Mouse (Mus musculus): ENCODE results near the gene Nfe2.

Nfe2 gene

GRCm38 (mm10) chr15:103257790-103258728 lies at the start of gene Nfe2:
Gene Nfe2, minus strand, starts transcription at chr15:103258403.
- DNase-seq (ENCODE audit: low spot score), result no peak

- peak; percentile 99 for DNase-seq (ENCODE audit: low spot score)
Observed at GRCm38 (mm10) chr15:103307125-103307524, 48.9 kb upstream of the Nfe2 start.

- no peak for DNase-seq (ENCODE audit: low spot score)
Observed at GRCm38 (mm10) chr15:103305792-103306645, 47.8 kb upstream of the Nfe2 start.

GRCm38 (mm10) chr15:103305070-103305678 lies 47.0 kb upstream of the Nfe2 start:
- peak; percentile 98 for DNase-seq (ENCODE audit: low spot score)

- DNase-seq (ENCODE audit: low spot score), result peak; percentile 47
Observed at GRCm38 (mm10) chr15:103304616-103304969, 46.4 kb upstream of the Nfe2 start.

DNA sequence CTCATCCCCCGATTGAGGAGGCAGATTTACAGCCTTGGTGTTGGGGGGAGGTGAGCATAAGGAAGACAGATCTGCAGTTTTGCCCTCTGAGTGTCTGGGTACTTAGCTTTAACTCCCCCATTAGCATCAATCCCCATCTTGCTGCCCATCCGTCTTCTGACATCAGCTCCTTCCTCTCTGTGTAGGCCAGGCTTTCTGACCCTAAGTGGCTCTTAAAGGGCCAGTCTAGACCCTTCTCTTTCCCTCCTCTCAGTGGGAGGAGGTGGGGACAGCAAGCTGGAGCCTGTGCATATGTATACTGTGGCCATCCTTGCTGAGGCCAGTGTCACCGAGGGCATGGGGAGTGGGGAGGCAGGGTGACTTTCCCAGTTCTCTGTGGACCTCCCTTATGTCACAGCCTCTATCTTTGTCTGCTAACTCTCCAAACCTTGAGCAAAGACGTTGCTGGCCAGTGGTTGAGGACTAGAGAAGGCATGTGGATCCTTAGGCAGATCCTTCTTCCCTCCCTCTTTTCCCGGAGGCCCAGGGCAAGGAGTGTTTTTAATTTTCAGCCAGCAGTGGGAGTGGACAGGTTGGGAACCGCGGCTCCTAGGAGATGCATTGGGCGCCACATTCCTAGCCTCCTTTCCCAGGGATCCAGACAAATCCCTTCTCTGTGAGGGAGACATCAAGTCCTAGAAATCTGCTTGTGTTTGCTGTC lies 45.9 kb upstream of the Nfe2 start:
- DNase-seq (ENCODE audit: low spot score), result no peak

- no peak for DNase-seq (ENCODE audit: low spot score)
Observed at GRCm38 (mm10) chr15:103302341-103303021, 44.3 kb upstream of the Nfe2 start.

DNA sequence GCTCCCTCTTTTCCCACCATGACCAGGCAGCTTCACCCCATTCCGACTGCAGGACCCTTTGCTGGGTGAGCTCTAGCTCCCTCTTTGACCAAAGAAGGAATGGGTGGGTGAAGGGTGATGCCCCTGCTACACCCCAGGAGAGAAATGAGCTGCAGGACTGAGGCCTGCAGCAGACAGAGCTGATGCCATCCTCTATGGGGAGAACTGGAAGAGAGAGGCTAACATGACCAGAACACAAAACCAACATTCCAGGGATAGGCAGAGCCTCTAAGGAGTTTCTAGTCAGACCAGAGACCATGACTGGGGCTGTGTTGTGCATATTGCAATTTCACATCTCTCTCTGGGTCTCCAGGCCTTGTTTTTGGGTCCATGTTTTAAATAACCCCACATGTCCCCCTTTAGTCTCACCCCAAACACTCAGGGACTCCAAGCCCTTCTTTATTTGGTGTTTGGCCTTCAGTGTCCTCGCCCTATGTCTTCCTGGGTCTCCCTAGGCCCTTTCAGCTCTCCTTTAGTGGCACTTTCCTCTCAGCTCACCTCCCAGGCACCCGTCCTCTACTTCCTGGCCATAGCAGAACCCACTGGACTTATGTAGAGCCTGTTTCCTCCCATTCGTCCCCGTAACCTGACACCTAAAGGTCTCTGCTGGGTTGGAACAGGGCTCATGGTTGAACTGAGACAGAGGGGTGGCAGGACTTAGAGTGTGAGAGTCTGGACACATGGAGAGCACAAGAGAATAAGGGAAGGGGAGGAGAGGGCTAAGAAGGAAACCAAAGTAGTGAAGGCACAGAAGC lies 43.5 kb upstream of the Nfe2 start:
- DNase-seq (ENCODE audit: low spot score), result no peak

DNA sequence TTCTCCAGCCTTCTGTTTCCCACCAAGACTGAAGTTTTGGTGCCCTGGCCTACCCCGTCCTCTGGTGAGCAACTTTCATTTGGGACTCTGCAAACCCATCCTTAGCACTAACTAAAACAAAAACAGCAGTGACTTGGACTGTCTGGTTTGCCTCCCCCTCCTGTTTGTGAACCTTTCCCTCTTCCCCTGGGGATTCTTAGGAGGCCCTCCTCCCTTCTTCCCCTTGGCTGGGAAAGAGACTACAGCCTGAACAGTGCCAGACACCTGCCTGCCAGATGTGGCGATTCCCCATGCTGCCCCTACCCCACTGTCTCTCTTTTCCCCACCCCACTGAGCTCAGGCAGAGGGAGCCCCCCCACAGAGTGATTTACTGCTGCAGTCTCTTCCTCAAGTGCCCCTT lies 42.8 kb upstream of the Nfe2 start:
- no peak for DNase-seq (ENCODE audit: low spot score)

DNA sequence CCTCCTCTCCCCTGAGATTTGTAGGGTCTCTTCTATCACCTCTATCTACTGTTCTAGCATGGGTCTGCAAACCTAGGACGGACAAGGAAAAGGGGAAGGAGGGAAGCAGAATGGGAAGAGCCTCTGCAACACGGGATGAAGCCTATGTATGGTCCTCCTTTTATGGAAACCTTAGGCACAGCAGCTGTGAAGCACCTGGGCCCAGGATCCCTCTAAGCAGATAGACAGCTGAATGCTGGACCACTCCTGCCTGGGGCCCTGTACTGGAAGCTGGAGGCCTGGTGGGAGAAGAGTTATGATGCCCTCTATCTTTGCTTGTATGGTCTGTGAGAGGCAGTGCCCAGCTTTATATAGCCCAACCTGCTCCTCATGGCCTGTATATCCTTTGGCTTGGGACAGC lies 42.4 kb upstream of the Nfe2 start:
- no peak for DNase-seq (ENCODE audit: low spot score)

DNA sequence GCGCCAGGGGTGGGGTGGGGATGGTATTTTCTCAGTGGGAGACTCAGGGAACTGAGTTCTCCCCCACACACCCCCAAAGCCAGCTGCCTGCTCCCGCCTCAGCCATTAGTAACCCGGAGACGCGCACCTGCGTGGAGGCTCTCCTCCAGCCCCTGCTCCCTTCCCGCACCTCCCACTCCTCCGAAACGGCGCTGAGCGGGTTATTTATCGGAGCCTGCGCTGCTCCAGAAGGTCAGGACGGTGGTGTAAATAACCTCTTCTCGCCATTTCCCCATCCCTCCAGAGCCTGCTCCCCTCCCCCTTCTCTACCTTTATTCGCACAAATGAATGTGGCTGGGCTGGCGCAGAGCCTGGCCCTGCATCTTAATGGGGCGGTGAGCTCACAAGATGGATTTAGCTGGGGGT lies 41.9 kb upstream of the Nfe2 start:
- DNase-seq (ENCODE audit: low spot score), result no peak

GRCm38 (mm10) chr15:103299644-103300043 lies 41.4 kb upstream of the Nfe2 start:
- no peak for DNase-seq (ENCODE audit: low spot score)

DNA sequence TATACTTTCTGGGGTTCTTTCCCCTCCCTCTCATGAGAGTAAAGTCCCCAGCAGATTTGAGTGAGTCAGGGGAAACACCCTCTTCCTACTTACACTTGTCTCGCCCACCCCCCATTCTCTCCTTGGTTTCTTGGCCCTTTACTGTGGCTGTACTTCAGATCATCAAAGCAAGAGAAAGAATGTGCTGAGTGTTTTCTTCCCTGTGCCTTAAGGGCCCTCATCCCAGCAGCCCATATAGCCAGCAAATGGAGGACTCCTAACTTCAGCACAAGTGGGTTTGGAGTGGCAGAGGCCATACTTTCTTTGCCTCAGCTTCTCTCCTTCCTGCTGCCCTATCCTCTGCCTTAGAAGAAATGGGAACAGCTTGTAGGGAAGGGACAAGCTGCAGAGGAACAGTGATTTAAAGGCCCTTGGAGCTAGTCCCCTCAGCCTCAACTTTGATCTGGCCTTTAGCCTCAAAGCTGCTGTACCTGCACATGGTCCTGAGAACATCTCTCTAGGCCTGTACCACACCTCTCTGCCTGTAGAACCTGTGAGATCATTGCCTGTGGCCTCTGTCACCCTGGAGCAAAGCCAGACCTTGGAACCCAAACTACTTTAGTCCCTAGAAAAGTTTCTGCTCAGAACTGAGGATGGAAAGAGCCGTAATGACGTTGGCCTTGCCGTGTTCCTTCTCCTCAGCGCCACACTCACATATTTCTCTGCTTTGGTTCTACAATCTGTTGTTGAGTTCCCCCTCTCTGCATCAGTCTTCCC lies 40.8 kb upstream of the Nfe2 start:
- DNase-seq (ENCODE audit: low spot score), result no peak

DNA sequence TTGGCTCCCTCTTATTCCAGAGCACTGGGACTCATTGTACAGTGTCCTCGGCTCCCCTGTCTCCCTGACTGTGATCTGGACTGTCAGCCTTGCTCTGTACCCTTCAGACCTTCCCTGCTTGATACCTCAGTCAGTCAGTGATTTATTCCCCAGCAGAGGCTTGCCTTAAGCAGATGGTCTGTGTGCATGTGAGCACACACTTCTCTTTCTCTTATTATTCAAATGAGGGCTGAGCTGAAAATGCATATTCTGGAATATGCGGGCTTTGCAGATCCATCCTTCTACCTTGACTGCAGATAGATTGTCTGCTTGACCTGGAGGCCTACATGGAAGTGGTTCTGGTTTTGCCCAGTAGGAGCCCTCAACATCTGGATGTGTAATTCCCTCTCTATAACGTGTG lies 39.8 kb upstream of the Nfe2 start:
- DNase-seq (ENCODE audit: low spot score), result no peak

DNA sequence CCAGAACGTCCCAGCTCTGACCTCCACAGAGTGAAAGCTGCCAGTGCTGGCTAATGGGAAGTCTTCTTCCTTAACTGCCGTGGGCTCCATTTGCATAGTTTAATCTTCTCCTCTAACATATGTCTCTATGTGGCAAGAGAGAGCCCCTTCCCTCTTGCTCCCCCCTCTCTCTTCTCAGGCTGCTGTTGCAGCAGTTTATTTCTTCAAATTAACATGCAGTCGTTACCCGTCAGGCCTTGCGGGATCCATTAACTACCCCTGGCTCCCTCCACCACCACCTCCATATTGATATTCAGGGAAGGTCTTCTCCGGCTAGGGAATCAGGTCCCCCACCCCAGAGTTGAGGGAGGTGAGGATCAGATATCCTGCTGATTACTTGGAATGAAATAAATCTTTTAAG lies 39.1 kb upstream of the Nfe2 start:
- DNase-seq (ENCODE audit: low spot score), result no peak

- no peak for DNase-seq (ENCODE audit: low spot score)
Observed at GRCm38 (mm10) chr15:103295851-103296250, 37.6 kb upstream of the Nfe2 start.

GRCm38 (mm10) chr15:103294649-103295048 lies 36.4 kb upstream of the Nfe2 start:
- DNase-seq (ENCODE audit: low spot score), result no peak

- no peak for DNase-seq (ENCODE audit: low spot score)
Observed at GRCm38 (mm10) chr15:103293375-103293774, 35.2 kb upstream of the Nfe2 start.

- no peak for DNase-seq (ENCODE audit: low spot score)
Observed at GRCm38 (mm10) chr15:103292673-103293345, 34.6 kb upstream of the Nfe2 start.

Data from retina, embryonic 14.5 days (tissue).